In genomic region chr6:29117417-29118104, GRCm38 (mm10) we compare ENCODE assay signal across 9 mouse cellular contexts. TPM values are rescaled to one million over a fixed set of nuclear protein-coding genes. Genes with fewer than 3 reads are reported as not detected.
DNase-seq lines count a peak whose midpoint lies in the region; ATAC-seq and TF ChIP-seq lines count a peak whose summit lies in the region.
"Had no signal": no experiment of that assay in that cellular context is flagged by ENCODE, and none has a peak within 500 bp of the region (broad histone marks: within the 10 kb centered on the region; RNA-seq: fewer than 3 reads in every experiment).

No protein-coding gene starts in this region.

- no peak for TF ChIP-seq CTCF in lung, embryonic 14.5 days (IDR thresholded peaks at IDR 0.05; ENCODE audit: low read depth)

- no peak overlapping the region for H3K4me3 ChIP-seq in midbrain, embryonic 13.5 days (replicated peaks)
- no peak overlapping the region for H3K4me3 ChIP-seq in midbrain, embryonic 10.5 days
- no peak overlapping the region for H3K4me3 ChIP-seq in lung, embryonic 14.5 days (ENCODE audit: low read depth, low read length)
- H3K4me3 ChIP-seq: limb, embryonic 12.5 days; stomach, embryonic 15.5 days had no signal

- ATAC-seq in midbrain, embryonic 13.5 days = 0 out of 2 replicates have a peak, but pooled peaks have one; percentile 24
- ATAC-seq in lung, embryonic 14.5 days (ENCODE audit: insufficient read depth) = peak; percentile 60; the same call in 1 of the 2 replicates
- no peak for ATAC-seq in activated CD4-positive, CD25-positive, alpha-beta regulatory T cell, adult 4 months

- no peaks in the 10 kb centered on the region for H3K9me3 ChIP-seq in midbrain, embryonic 13.5 days
- no peaks in the 10 kb centered on the region for H3K9me3 ChIP-seq in midbrain, embryonic 10.5 days (replicated peaks)
- H3K9me3 ChIP-seq in lung, embryonic 14.5 days (ENCODE audit: low read depth, low read length) = no peaks in the 10 kb centered on the region
- H3K9me3 ChIP-seq: stomach, embryonic 15.5 days had no signal

- H3K9ac ChIP-seq in midbrain, embryonic 13.5 days (replicated peaks) = no peak overlapping the region
- H3K9ac ChIP-seq in lung, embryonic 14.5 days = no peak overlapping the region
- H3K9ac ChIP-seq: limb, embryonic 12.5 days; stomach, embryonic 15.5 days had no signal

- intact Hi-C loops in heart, postnatal 25 days (cut with DNase I) = no loop called here

- peaks cover 9% of the 10 kb centered on the region; the same call in 1 of the 2 replicates for H3K4me1 ChIP-seq in midbrain, embryonic 13.5 days (replicated peaks)
- H3K4me1 ChIP-seq in midbrain, embryonic 10.5 days = peaks cover 5% of the 10 kb centered on the region; the same call in 1 of the 2 replicates
- no peaks in the 10 kb centered on the region for H3K4me1 ChIP-seq in lung, embryonic 14.5 days (ENCODE audit: insufficient read depth)
- H3K4me1 ChIP-seq: limb, embryonic 12.5 days; stomach, embryonic 15.5 days had no signal

- DNase-seq in midbrain, embryonic 10.5 days (ENCODE audit: low spot score) = no peak
- peak; percentile 53 for DNase-seq in fibroblast of lung, adult 2 months (ENCODE audit: low read depth)
- DNase-seq in heart, postnatal 25 days (ENCODE audit: low spot score) = peak; percentile 69
- peak; percentile 60 for DNase-seq in lung, embryonic 14.5 days
- DNase-seq in right cerebral cortex, postnatal 4 days = peak; percentile 38

- no peaks in the 10 kb centered on the region for H3K36me3 ChIP-seq in midbrain, embryonic 13.5 days
- no peaks in the 10 kb centered on the region for H3K36me3 ChIP-seq in midbrain, embryonic 10.5 days
- H3K36me3 ChIP-seq in lung, embryonic 14.5 days (ENCODE audit: insufficient read depth) = no peaks in the 10 kb centered on the region
- H3K36me3 ChIP-seq: limb, embryonic 12.5 days; stomach, embryonic 15.5 days had no signal

- no peak overlapping the region for H3K27ac ChIP-seq in midbrain, embryonic 13.5 days
- no peak overlapping the region for H3K27ac ChIP-seq in midbrain, embryonic 10.5 days (replicated peaks)
- H3K27ac ChIP-seq in lung, embryonic 14.5 days (ENCODE audit: low read depth) = no peak overlapping the region
- H3K27ac ChIP-seq: limb, embryonic 12.5 days; stomach, embryonic 15.5 days had no signal

- H3K4me2 ChIP-seq in midbrain, embryonic 13.5 days (replicated peaks) = no peak overlapping the region
- no peak overlapping the region for H3K4me2 ChIP-seq in lung, embryonic 14.5 days
- H3K4me2 ChIP-seq: limb, embryonic 12.5 days; stomach, embryonic 15.5 days had no signal

- WGBS in midbrain, embryonic 13.5 days = 58% methylated on average over 7 of the region's 7 CpGs
- WGBS in midbrain, embryonic 10.5 days = 79% methylated on average over 7 of the region's 7 CpGs
- WGBS in lung, embryonic 14.5 days = 49% methylated on average over 7 of the region's 7 CpGs

- no peaks in the 10 kb centered on the region for H3K27me3 ChIP-seq in midbrain, embryonic 13.5 days
- no peaks in the 10 kb centered on the region for H3K27me3 ChIP-seq in midbrain, embryonic 10.5 days (ENCODE audit: low read depth, poor library complexity, severe bottlenecking)
- no peaks in the 10 kb centered on the region for H3K27me3 ChIP-seq in lung, embryonic 14.5 days (ENCODE audit: insufficient read depth, low read length)
- H3K27me3 ChIP-seq: limb, embryonic 12.5 days; stomach, embryonic 15.5 days had no signal

RNA-seq across cellular contexts. Expression of gene Rbm28, which starts 47.2 kb away (rescaled TPM):
- 47.2 and 48.5 TPM in 2 replicates for polyA plus RNA-seq in midbrain, embryonic 13.5 days (2015; fragmentation: Nextera tagmentation; extraction: Ambion mirVana)
- polyA plus RNA-seq in midbrain, embryonic 10.5 days (2016; fragmentation: Nextera tagmentation; extraction: Ambion mirVana) = 51.6 and 54.9 TPM in 2 replicates
- total RNA-seq in heart, postnatal 25 days (2021) = 10 to 100 TPM; 18.3 to 18.4 TPM
- polyA plus RNA-seq in lung, embryonic 14.5 days (2014; fragmentation: Nextera tagmentation; extraction: Ambion mirVana) = 50.9 and 55.1 TPM in 2 replicates
- polyA plus RNA-seq in activated CD4-positive, CD25-positive, alpha-beta regulatory T cell, adult 4 months (2017; shearing (Covaris generic)) = 10 to 100 TPM; 44.7 to 54.4 TPM

RNA-seq across cellular contexts. Expression of gene Lep, which starts 57.5 kb away (rescaled TPM):
- polyA plus RNA-seq in midbrain, embryonic 13.5 days (2015; fragmentation: Nextera tagmentation; extraction: Ambion mirVana) = not detected in 2 replicates
- not detected in 2 replicates for polyA plus RNA-seq in midbrain, embryonic 10.5 days (2016; fragmentation: Nextera tagmentation; extraction: Ambion mirVana)
- total RNA-seq in heart, postnatal 25 days (2021) = under 1 TPM in 1 of 2 experiments, not detected in 1; 0.31 TPM
- polyA plus RNA-seq in lung, embryonic 14.5 days (2014; fragmentation: Nextera tagmentation; extraction: Ambion mirVana) = not detected in 2 replicates
- polyA plus RNA-seq in activated CD4-positive, CD25-positive, alpha-beta regulatory T cell, adult 4 months (2017; shearing (Covaris generic)) = not detected
- polyA plus RNA-seq: limb, embryonic 12.5 days; stomach, embryonic 15.5 days had no signal
